In the genomic region with DNA sequence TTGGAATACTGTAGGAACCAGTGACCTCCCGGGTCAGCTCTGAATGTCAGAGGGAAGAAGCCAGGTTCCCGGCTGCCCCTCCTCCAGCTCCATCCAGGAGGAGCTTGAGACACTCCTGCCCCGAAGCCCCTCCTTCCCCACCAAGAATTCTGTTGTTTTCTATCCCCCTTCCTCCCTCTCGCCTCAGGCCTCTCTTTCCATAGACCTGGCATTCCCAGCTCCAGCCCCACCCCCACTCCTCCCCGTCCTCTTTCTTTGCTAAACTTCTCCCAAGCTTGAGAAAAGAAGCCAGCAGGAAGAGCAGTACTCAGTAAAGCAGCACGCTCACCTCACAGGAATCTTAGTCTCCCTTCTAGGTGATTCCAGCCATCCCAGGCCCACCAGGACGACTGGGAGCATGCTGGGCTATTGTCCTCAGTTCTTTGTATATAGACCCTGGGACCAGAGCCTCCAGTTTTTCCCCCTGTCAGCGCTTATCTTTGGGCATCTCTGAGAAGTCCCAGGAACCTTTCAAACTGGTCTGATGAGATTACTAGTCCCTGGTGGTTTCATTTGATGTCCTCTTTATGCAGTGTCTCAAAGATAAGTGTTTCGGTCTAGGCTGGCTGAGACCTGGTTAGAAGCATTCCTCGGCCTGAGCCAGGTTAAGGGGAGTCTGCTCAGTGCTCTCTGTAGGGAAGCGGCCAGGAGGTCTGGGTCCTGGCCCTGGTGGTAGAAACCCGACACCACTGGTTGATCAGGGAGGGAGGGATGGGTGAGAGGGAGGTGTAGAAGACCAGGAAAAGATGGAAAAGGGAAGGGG, we compare ENCODE assay signal across 7 mouse cellular contexts. TPM values are rescaled to one million over a fixed set of nuclear protein-coding genes. Genes with fewer than 3 reads are reported as not detected.
DNase-seq lines count a peak whose midpoint lies in the region; ATAC-seq and TF ChIP-seq lines count a peak whose summit lies in the region.

TSS of gene Lrrn4 (minus strand) at position 48 of the 802 bp plus-strand sequence.

- peak within 1 kb of the TSS; percentile 45 for H3K4me3 ChIP-seq in thymus, adult 2 months (ENCODE audit: control insufficient read depth, insufficient read depth, low read length)
- peak within 1 kb of the TSS; percentile 63 for H3K4me3 ChIP-seq in forebrain, embryonic 13.5 days
- H3K4me3 ChIP-seq in liver, embryonic 14.5 days (ENCODE audit: insufficient read depth in 1 of 2, low read depth in 2 of 2, low read length in 2 of 2): peak within 1 kb of the TSS in 1 of 2 experiments; percentile 23; a peak in 2 of 4 replicates

- no peak for TF ChIP-seq EP300 in liver, embryonic 14.5 days (IDR thresholded peaks at IDR 0.05; ENCODE audit: low read depth)

- H3K36me3 ChIP-seq in thymus, adult 2 months (ENCODE audit: control insufficient read depth, insufficient read depth, low read length): no peaks in the 10 kb centered on the region
- H3K36me3 ChIP-seq in forebrain, embryonic 13.5 days (ENCODE audit: poor library complexity, severe bottlenecking): no peaks in the 10 kb centered on the region
- no peaks in the 10 kb centered on the region for H3K36me3 ChIP-seq in liver, embryonic 14.5 days (replicated peaks; ENCODE audit: control insufficient read depth, insufficient read depth, low read depth)

- WGBS in thymus, adult 2 months: 76% methylated on average over 12 of the region's 12 CpGs
- 5% methylated on average over 12 of the region's 12 CpGs for WGBS in forebrain, embryonic 13.5 days
- WGBS in liver, embryonic 14.5 days (ENCODE audit: insufficient replicate concordance): 13% methylated on average over 12 of the region's 12 CpGs

- no peak for TF ChIP-seq POLR2A in thymus, adult 2 months (IDR thresholded peaks at IDR 0.05; ENCODE audit: control insufficient read depth, extremely low read depth, insufficient read depth, low read length, poor library complexity)

- no peaks in the 10 kb centered on the region for H3K9me3 ChIP-seq in forebrain, embryonic 13.5 days (replicated peaks)
- no peaks in the 10 kb centered on the region for H3K9me3 ChIP-seq in liver, embryonic 14.5 days (ENCODE audit: control insufficient read depth, low read length)

- no peak for ATAC-seq in forebrain, embryonic 13.5 days
- no peak for ATAC-seq in liver, embryonic 14.5 days (ENCODE audit: insufficient read depth)

- H3K4me1 ChIP-seq in thymus, adult 2 months (replicated peaks; ENCODE audit: control insufficient read depth, insufficient read depth, low read length): peaks cover 3% of the 10 kb centered on the region
- H3K4me1 ChIP-seq in forebrain, embryonic 13.5 days: peaks cover 25% of the 10 kb centered on the region
- H3K4me1 ChIP-seq in liver, embryonic 14.5 days (replicated peaks; ENCODE audit: control insufficient read depth in 2 of 2, insufficient read depth in 2 of 2, low read length in 1 of 2): no peaks in the 10 kb centered on the region

- no peak for TF ChIP-seq CTCF in thymus, adult 2 months (IDR thresholded peaks at IDR 0.05; ENCODE audit: borderline replicate concordance, control insufficient read depth, extremely low read depth, insufficient read depth, low read length, poor library complexity)
- TF ChIP-seq CTCF in liver, embryonic 14.5 days (IDR thresholded peaks at IDR 0.05; ENCODE audit: low read depth): no peak

- no peak for DNase-seq in thymus, adult 2 months
- DNase-seq in thymus, postnatal 10 days (ENCODE audit: low spot score in 2 of 2): no peak
- DNase-seq in liver, embryonic 14.5 days (ENCODE audit: low read depth in 3 of 3, low spot score in 3 of 3): no peak
- no peak for DNase-seq in frontal cortex, postnatal 25 days (ENCODE audit: low spot score in 2 of 2)
- no peak for DNase-seq in cerebellum, adult 9-11 months
- DNase-seq in layer of hippocampus, adult 8-10 months (ENCODE audit: low spot score in 2 of 2): no peak

- H3K27ac ChIP-seq in thymus, adult 2 months (ENCODE audit: control insufficient read depth, insufficient read depth, low read length): no peak within 1 kb of the TSS
- H3K27ac ChIP-seq in forebrain, embryonic 13.5 days: no peak within 1 kb of the TSS
- no peak within 1 kb of the TSS for H3K27ac ChIP-seq in liver, embryonic 14.5 days

- no peaks in the 10 kb centered on the region for H3K27me3 ChIP-seq in thymus, adult 2 months (ENCODE audit: control insufficient read depth, insufficient read depth, low read length)
- peaks cover 48% of the 10 kb centered on the region for H3K27me3 ChIP-seq in forebrain, embryonic 13.5 days
- H3K27me3 ChIP-seq in liver, embryonic 14.5 days (ENCODE audit: control insufficient read depth, insufficient read depth, low read length): peaks cover 27% of the 10 kb centered on the region

- peak within 1 kb of the TSS; percentile 98 for H3K4me2 ChIP-seq in forebrain, embryonic 13.5 days
- peak within 1 kb of the TSS; percentile 53 for H3K4me2 ChIP-seq in liver, embryonic 14.5 days (ENCODE audit: low read depth)

- H3K9ac ChIP-seq in forebrain, embryonic 13.5 days: peak within 1 kb of the TSS; percentile 63; the same call in 1 of the 2 replicates
- no peak within 1 kb of the TSS for H3K9ac ChIP-seq in liver, embryonic 14.5 days (replicated peaks)

RNA-seq across cellular contexts. Expression of gene Lrrn4, which starts in this region (rescaled TPM):
- polyA plus RNA-seq in thymus, adult 2 months (2012; rRNA removed): 7.4 and 12.7 TPM in 2 replicates
- 0.04 and 0.15 TPM in 2 replicates for polyA plus RNA-seq in forebrain, embryonic 13.5 days (2015; fragmentation: Nextera tagmentation; extraction: Ambion mirVana)
- polyA plus RNA-seq in liver, embryonic 14.5 days (2012; rRNA removed): 0.36 and 0.39 TPM in 2 replicates
- 0.67 and 0.72 TPM in 2 replicates for polyA plus RNA-seq in liver, embryonic 14.5 days (2014; fragmentation: Nextera tagmentation; extraction: Ambion mirVana)
- total RNA-seq in layer of hippocampus, adult 8-10 months (2022): 1 to 10 TPM in 3 of 4 experiments, under 1 TPM in 1; 0.92 to 1.3 (median 1.2) TPM
